Mouse (Mus musculus): ENCODE results near the gene Rtp2. TPM values are rescaled to one million over a fixed set of nuclear protein-coding genes. Genes with fewer than 3 reads are reported as not detected.

Rtp2 gene
- polyA plus RNA-seq (2014; fragmentation: Illumina TruSeq; extraction: RNeasy Lipid Tissue Mini Kit (QIAGEN cat#74804); ENCODE audit: low read depth, low replicate concordance): not detected

GRCm38 (mm10) chr16:23932294-23932693 is at the start of gene Rtp2:
Gene Rtp2, minus strand, starts transcription at chr16:23932394.

DNA sequence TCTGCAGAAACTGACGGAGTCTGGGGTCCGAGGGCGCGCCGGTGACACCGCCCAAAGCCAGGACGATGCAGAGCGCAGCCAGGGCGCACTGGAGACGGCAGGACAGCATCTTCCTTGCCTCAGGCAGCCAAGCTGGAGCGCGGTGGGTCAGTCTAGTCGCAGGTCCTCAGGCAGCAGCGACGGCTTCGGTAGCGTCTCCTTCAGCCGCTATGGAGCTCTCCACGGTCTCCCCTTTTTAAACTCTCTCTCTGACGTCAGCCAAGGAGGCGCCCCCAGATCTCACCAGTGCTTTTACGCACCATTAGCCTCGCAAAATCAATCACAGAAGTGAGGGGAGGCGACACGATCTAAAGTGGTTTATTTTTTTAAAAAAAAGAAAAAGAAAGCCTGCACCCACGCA is 41.6 kb downstream of the Rtp2 start, which contains the start of gene Sst:
Sst (minus strand) TSS at position 323 of the 400 bp plus-strand sequence.

Other genes with a start within 250 kb of the Rtp2 start
- not detected for gene Sst, start 41.4 kb downstream of the Rtp2 start, polyA plus RNA-seq (2014; fragmentation: Illumina TruSeq; extraction: RNeasy Lipid Tissue Mini Kit (QIAGEN cat#74804); ENCODE audit: low read depth, low replicate concordance)
- not detected for gene Gm37419, start 56.1 kb upstream of the Rtp2 start, polyA plus RNA-seq (2014; fragmentation: Illumina TruSeq; extraction: RNeasy Lipid Tissue Mini Kit (QIAGEN cat#74804); ENCODE audit: low read depth, low replicate concordance)
- 10.1 TPM for gene Bcl6, start 56.5 kb upstream of the Rtp2 start, polyA plus RNA-seq (2014; fragmentation: Illumina TruSeq; extraction: RNeasy Lipid Tissue Mini Kit (QIAGEN cat#74804); ENCODE audit: low read depth, low replicate concordance)

Data from kidney, adult 10 weeks (tissue).